Mouse (Mus musculus) MEL (cell line): ENCODE data around the gene Pex11b.

ENCODE experiments used
- CHD1 ChIP-seq: IDR thresholded peaks from 2 replicates; pipeline ENCODE4 v1.6.1; 2012; ENCODE audit warnings: low read depth, mild to moderate bottlenecking, inconsistent platforms, low read length, improper control_type of control experiment
- CTCF ChIP-seq, 3 experiments: IDR thresholded peaks in 2 of 3; conservative IDR thresholded peaks in 1 of 3; 2 replicates each; pipeline ENCODE4 v1.5.1; 2011 to 2012; ENCODE audit warnings: low read length in 3 of 3, low read depth in 2 of 3, mild to moderate bottlenecking in 2 of 3, improper control_type of control experiment in 1 of 3, inconsistent platforms in 1 of 3, mixed read lengths in 1 of 3, moderate library complexity in 1 of 3; ENCODE audit not compliant: control insufficient read depth in 1 of 3, insufficient read depth in 1 of 3, poor library complexity in 1 of 3, severe bottlenecking in 1 of 3
- EP300 ChIP-seq, 2 experiments: IDR thresholded peaks; 2 replicates each; pipeline ENCODE4 v1.6.1; 2011; ENCODE audit warnings: improper control_type of control experiment in 2 of 2, low read length in 2 of 2, low read depth in 1 of 2, mild to moderate bottlenecking in 1 of 2
- GATA1 ChIP-seq: IDR thresholded peaks from 2 replicates; pipeline ENCODE4 v1.6.1; 2011; ENCODE audit warnings: low read depth, low read length, improper control_type of control experiment
- NELFE ChIP-seq: IDR thresholded peaks from 2 replicates; pipeline ENCODE4 v1.6.1; 2011; ENCODE audit warnings: low read depth, low read length, improper control_type of control experiment
- UBTF ChIP-seq: IDR thresholded peaks from 2 replicates; pipeline ENCODE4 v1.6.1; 2012; ENCODE audit warnings: low read depth, mild to moderate bottlenecking, inconsistent platforms, low read length, improper control_type of control experiment, moderate library complexity, borderline replicate concordance; ENCODE audit not compliant: insufficient read depth

GRCm38 (mm10) chr3:96634015-96634414 is 1.2 kb upstream of the Pex11b start:
- TF ChIP-seq GATA1 (no peak), UBTF (no peak), NELFE (no peak), CHD1 (no peak), EP300 (IDR thresholded peaks at IDR 0.05; ENCODE audit: low read depth in 1 of 2, low read length in 2 of 2) (no peak), CTCF (IDR thresholded peaks at IDR 0.05 in 2 of 3, conservative IDR thresholded peaks at IDR 0.05 in 1 of 3; ENCODE audit: control insufficient read depth in 1 of 3, insufficient read depth in 1 of 3, low read depth in 2 of 3, low read length in 3 of 3, poor library complexity in 1 of 3, severe bottlenecking in 1 of 3) (no peak)
